Mouse (Mus musculus) embryonic facial prominence, embryonic 10.5 days (tissue): ENCODE data around the gene Cfap43. TPM values are rescaled to one million over a fixed set of nuclear protein-coding genes. Genes with fewer than 3 reads are reported as not detected.
A peak's percentile ranks its signal among the peaks of the same experiment; 100 is the strongest.

ENCODE experiments used
- DNase-seq: peaks from one replicate; pipeline ENCODE4 v3.0.0-alpha.2; 2017; ENCODE audit warnings: low spot score
- H3K27ac ChIP-seq: fragments of 300-500 bp; sonication (generic); replicated peaks from 2 replicates; pipeline ENCODE4 v1.5.1; 2016; ENCODE audit warnings: mild to moderate bottlenecking
- H3K27me3 ChIP-seq: fragments of 300-500 bp; sonication (generic); replicated peaks from 2 replicates; pipeline ENCODE4 v1.6.1; 2016; ENCODE audit warnings: low read depth, mild to moderate bottlenecking; ENCODE audit not compliant: poor library complexity, severe bottlenecking
- H3K36me3 ChIP-seq: fragments of 300-500 bp; sonication (generic); replicated peaks from 2 replicates; pipeline ENCODE4 v1.6.1; 2016; ENCODE audit warnings: mild to moderate bottlenecking, moderate library complexity
- H3K4me1 ChIP-seq: fragments of 300-500 bp; sonication (generic); 2 replicates; pipeline ENCODE4 v1.6.1; 2016
- H3K4me3 ChIP-seq: fragments of 300-500 bp; sonication (generic); 2 replicates; pipeline ENCODE4 v1.5.1; 2016; ENCODE audit warnings: mild to moderate bottlenecking, moderate library complexity
- H3K9me3 ChIP-seq: fragments of 300-500 bp; sonication (generic); 2 replicates; pipeline ENCODE4 v1.6.1; 2016; ENCODE audit warnings: mild to moderate bottlenecking
- WGBS: fragments of 180-500 bp; shearing (Covaris S2); methylation state at CpG from one replicate; pipeline ENCODE4 v1.1.7; 2016; 5-methylcytosine and 5-hydroxymethylcytosine counted together
- polyA plus RNA-seq: library from polyadenylated mRNA; unstranded; fragments of >200 nt; fragmentation: Nextera tagmentation; extraction: Ambion mirVana; gene quantifications from 2 replicates; pipeline ENCODE4 v1.2.1, GENCODE M21; 2016

Cfap43 gene
- 0.02 and 0.08 TPM in 2 replicates for polyA plus RNA-seq

- peak within 1 kb of the TSS; percentile 97 for H3K27ac ChIP-seq
- H3K4me3 ChIP-seq: peak within 1 kb of the TSS; percentile 85
- H3K4me1 ChIP-seq: peaks cover 29% of the 10 kb centered on the region
- DNase-seq: peak; percentile 85
- no peaks in the 10 kb centered on the region for H3K9me3 ChIP-seq
- no peaks in the 10 kb centered on the region for H3K27me3 ChIP-seq
- H3K36me3 ChIP-seq: 0 out of 2 replicates have a peak, but pooled peaks cover under 1% of the 10 kb centered on the region
- WGBS: under 1% methylated on average over 48 of the region's 48 CpGs
Observed at GRCm38 (mm10) chr19:47919126-47919965, at the start of gene Cfap43, which contains the start of gene Itprip. Cfap43 (minus strand) TSS chr19:47919287. Itprip (minus strand) TSS chr19:47919299.

- Histone ChIP-seq H3K4me3 (no peak overlapping the region), H3K27me3 (no peaks in the 10 kb centered on the region), H3K36me3 (no peaks in the 10 kb centered on the region), H3K4me1 (no peaks in the 10 kb centered on the region), H3K9me3 (0 out of 2 replicates have a peak, but pooled peaks cover 2% of the 10 kb centered on the region), H3K27ac (no peak overlapping the region)
- 77% methylated on average over 13 of the region's 13 CpGs for WGBS
- DNase-seq: no peak
Observed at GRCm38 (mm10) chr19:47958181-47958580, 39.1 kb upstream of the Cfap43 start.

- Histone ChIP-seq H3K4me1 (no peaks in the 10 kb centered on the region), H3K27me3 (no peaks in the 10 kb centered on the region), H3K9me3 (no peaks in the 10 kb centered on the region), H3K36me3 (no peaks in the 10 kb centered on the region), H3K4me3 (no peak overlapping the region), H3K27ac (no peak overlapping the region)
- 65% methylated on average over 9 of the region's 9 CpGs for WGBS
- DNase-seq: no peak
Observed at GRCm38 (mm10) chr19:47953169-47953568, 34.1 kb upstream of the Cfap43 start.

- Histone ChIP-seq H3K4me3 (no peak overlapping the region), H3K27me3 (no peaks in the 10 kb centered on the region; the same call in 1 of the 2 replicates), H3K9me3 (no peaks in the 10 kb centered on the region), H3K27ac (no peak overlapping the region), H3K36me3 (no peaks in the 10 kb centered on the region), H3K4me1 (peaks cover 4% of the 10 kb centered on the region; the same call in 1 of the 2 replicates)
- no peak for DNase-seq
- 89% methylated on average over 7 of the region's 7 CpGs for WGBS
Observed at GRCm38 (mm10) chr19:47950946-47951345, 31.9 kb upstream of the Cfap43 start.

- Histone ChIP-seq H3K27ac (no peak overlapping the region), H3K9me3 (no peaks in the 10 kb centered on the region), H3K36me3 (no peaks in the 10 kb centered on the region), H3K4me3 (no peak overlapping the region), H3K27me3 (no peaks in the 10 kb centered on the region; the same call in 1 of the 2 replicates), H3K4me1 (peaks cover 4% of the 10 kb centered on the region; the same call in 1 of the 2 replicates)
- peak; percentile 29 for DNase-seq
- WGBS: 51% methylated on average over 23 of the region's 23 CpGs
Observed at GRCm38 (mm10) chr19:47946821-47947465, 27.9 kb upstream of the Cfap43 start.

- Histone ChIP-seq H3K4me3 (no peak overlapping the region), H3K36me3 (no peaks in the 10 kb centered on the region), H3K4me1 (peaks cover 13% of the 10 kb centered on the region), H3K27me3 (peaks cover 29% of the 10 kb centered on the region), H3K27ac (no peak overlapping the region), H3K9me3 (no peaks in the 10 kb centered on the region)
- DNase-seq: no peak
- WGBS: 90% methylated on average over 6 of the region's 6 CpGs
Observed at GRCm38 (mm10) chr19:47939361-47939760, 20.3 kb upstream of the Cfap43 start.

GRCm38 (mm10) chr19:47937443-47938406 is 18.6 kb upstream of the Cfap43 start, which contains the start of gene Cfap58:
Cfap58 (plus strand) TSS chr19:47937675.
- Histone ChIP-seq H3K27me3 (peaks cover 29% of the 10 kb centered on the region), H3K4me1 (peaks cover 13% of the 10 kb centered on the region), H3K36me3 (no peaks in the 10 kb centered on the region), H3K27ac (no peak within 1 kb of the TSS), H3K4me3 (peak within 1 kb of the TSS; percentile 48), H3K9me3 (no peaks in the 10 kb centered on the region)
- peak; percentile 91 for DNase-seq
- WGBS: 5% methylated on average over 41 of the region's 41 CpGs

GRCm38 (mm10) chr19:47936938-47937337 is 17.9 kb upstream of the Cfap43 start:
- H3K27ac ChIP-seq: no peak overlapping the region
- peaks cover 13% of the 10 kb centered on the region for H3K4me1 ChIP-seq
- peak overlapping the region; percentile 48 for H3K4me3 ChIP-seq
- no peaks in the 10 kb centered on the region for H3K36me3 ChIP-seq
- no peak for DNase-seq
- peaks cover 29% of the 10 kb centered on the region for H3K27me3 ChIP-seq
- WGBS: 77% methylated on average over 9 of the region's 9 CpGs
- no peaks in the 10 kb centered on the region for H3K9me3 ChIP-seq

- Histone ChIP-seq H3K27ac (no peak overlapping the region), H3K36me3 (no peaks in the 10 kb centered on the region), H3K9me3 (no peaks in the 10 kb centered on the region), H3K4me3 (no peak overlapping the region), H3K4me1 (peaks cover 13% of the 10 kb centered on the region), H3K27me3 (peaks cover 29% of the 10 kb centered on the region)
- DNase-seq: no peak
- 90% methylated on average over 11 of the region's 11 CpGs for WGBS
Observed at GRCm38 (mm10) chr19:47936490-47936889, 17.4 kb upstream of the Cfap43 start.

- WGBS: 85% methylated on average over 6 of the region's 6 CpGs
- peaks cover 13% of the 10 kb centered on the region for H3K4me1 ChIP-seq
- peaks cover 24% of the 10 kb centered on the region for H3K27me3 ChIP-seq
- no peak overlapping the region for H3K4me3 ChIP-seq
- no peaks in the 10 kb centered on the region for H3K9me3 ChIP-seq
- H3K36me3 ChIP-seq: no peaks in the 10 kb centered on the region
- H3K27ac ChIP-seq: no peak overlapping the region
- no peak for DNase-seq
Observed at GRCm38 (mm10) chr19:47935530-47935929, 16.4 kb upstream of the Cfap43 start.

- no peak overlapping the region for H3K4me3 ChIP-seq
- no peak for DNase-seq
- H3K27me3 ChIP-seq: peaks cover 16% of the 10 kb centered on the region
- H3K27ac ChIP-seq: no peak overlapping the region
- no peaks in the 10 kb centered on the region for H3K36me3 ChIP-seq
- no peaks in the 10 kb centered on the region for H3K9me3 ChIP-seq
- 74% methylated on average over 16 of the region's 16 CpGs for WGBS
- peaks cover 13% of the 10 kb centered on the region for H3K4me1 ChIP-seq
Observed at GRCm38 (mm10) chr19:47934636-47935238, 15.7 kb upstream of the Cfap43 start.
